In the genomic region with DNA sequence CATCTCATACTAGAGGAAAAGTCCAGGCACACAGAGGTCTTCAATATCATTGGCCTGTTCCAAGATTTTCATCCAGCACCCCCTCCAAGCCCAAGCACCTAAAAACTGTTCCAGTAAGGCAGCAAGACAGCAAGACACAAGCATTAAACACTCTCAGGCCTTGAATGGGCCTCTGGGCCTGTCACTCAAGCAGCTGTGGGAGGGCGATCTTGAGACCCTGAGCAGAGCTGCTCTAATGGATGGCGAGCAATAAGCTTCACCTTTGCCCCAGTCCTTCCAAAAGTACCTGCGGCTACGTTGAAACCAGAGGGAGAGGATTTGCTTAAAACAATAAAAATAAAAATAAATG, we compare ENCODE assay signal across 8 mouse cellular contexts.
DNase-seq lines count a peak whose midpoint lies in the region; ATAC-seq and TF ChIP-seq lines count a peak whose summit lies in the region.

No protein-coding gene starts in this region.

- H3K9ac ChIP-seq in lung, embryonic 14.5 days = peak overlapping the region; percentile 79
- H3K9ac ChIP-seq in hindbrain, embryonic 12.5 days = peak overlapping the region; percentile 59
- H3K9ac ChIP-seq in midbrain, embryonic 12.5 days (replicated peaks) = peak overlapping the region; percentile 69

- no peaks in the 10 kb centered on the region for H3K9me3 ChIP-seq in lung, embryonic 14.5 days (ENCODE audit: low read depth, low read length)
- no peaks in the 10 kb centered on the region for H3K9me3 ChIP-seq in hindbrain, embryonic 12.5 days (replicated peaks)
- H3K9me3 ChIP-seq in midbrain, embryonic 12.5 days = no peaks in the 10 kb centered on the region

- no peak for DNase-seq in lung, embryonic 14.5 days
- DNase-seq in lung, postnatal 4 days = no peak
- no peak for DNase-seq in left cerebral cortex, postnatal 36 days (ENCODE audit: low spot score in 2 of 2)
- DNase-seq in left cerebral cortex, adult 11 months (ENCODE audit: low spot score) = no peak
- no peak for DNase-seq in adrenal gland, postnatal 14 days

- peak overlapping the region; percentile 58 for H3K4me3 ChIP-seq in lung, embryonic 14.5 days (ENCODE audit: low read depth, low read length)
- peak overlapping the region; percentile 56 for H3K4me3 ChIP-seq in hindbrain, embryonic 12.5 days
- H3K4me3 ChIP-seq in midbrain, embryonic 12.5 days = peak overlapping the region; percentile 72

- H3K4me1 ChIP-seq in lung, embryonic 14.5 days (ENCODE audit: insufficient read depth) = no peaks in the 10 kb centered on the region
- peaks cover 2% of the 10 kb centered on the region; the same call in 1 of the 2 replicates for H3K4me1 ChIP-seq in hindbrain, embryonic 12.5 days
- H3K4me1 ChIP-seq in midbrain, embryonic 12.5 days = 0 out of 2 replicates have a peak, but pooled peaks cover 3% of the 10 kb centered on the region

- no peak for TF ChIP-seq CTCF in lung, embryonic 14.5 days (IDR thresholded peaks at IDR 0.05; ENCODE audit: low read depth)

- intact Hi-C loops in left cerebral cortex, postnatal 36 days (cut with DNase I) = loop anchor here (1.0 kb wide), 1 partner anchor 135 kb away; no protein-coding TSS in a partner anchor

- H3K27me3 ChIP-seq in lung, embryonic 14.5 days (ENCODE audit: insufficient read depth, low read length) = no peaks in the 10 kb centered on the region
- H3K27me3 ChIP-seq in hindbrain, embryonic 12.5 days = no peaks in the 10 kb centered on the region
- no peaks in the 10 kb centered on the region for H3K27me3 ChIP-seq in midbrain, embryonic 12.5 days

- peak overlapping the region; percentile 99 for H3K27ac ChIP-seq in lung, embryonic 14.5 days (ENCODE audit: low read depth)
- peak overlapping the region; percentile 94 for H3K27ac ChIP-seq in hindbrain, embryonic 12.5 days
- peak overlapping the region; percentile 94 for H3K27ac ChIP-seq in midbrain, embryonic 12.5 days (replicated peaks)

- peak; percentile 77 for ATAC-seq in lung, embryonic 14.5 days (ENCODE audit: insufficient read depth)
- 0 out of 2 replicates have a peak, but pooled peaks have one; percentile 26 for ATAC-seq in common myeloid progenitor, adult 5-6 weeks (replicated peaks; ENCODE audit: low read depth, poor library complexity, severe bottlenecking)
- ATAC-seq in hindbrain, embryonic 12.5 days (ENCODE audit: low FRiP score) = peak; percentile 83
- peak; percentile 83 for ATAC-seq in midbrain, embryonic 12.5 days (ENCODE audit: low FRiP score, low read depth)

- WGBS in lung, embryonic 14.5 days = 0% methylated on average over 4 of the region's 4 CpGs
- WGBS in hindbrain, embryonic 12.5 days = 1% methylated on average over 4 of the region's 4 CpGs
- 0% methylated on average over 4 of the region's 4 CpGs for WGBS in midbrain, embryonic 12.5 days

- H3K4me2 ChIP-seq in lung, embryonic 14.5 days = peak overlapping the region; percentile 71
- H3K4me2 ChIP-seq in hindbrain, embryonic 12.5 days (replicated peaks) = peak overlapping the region; percentile 61
- H3K4me2 ChIP-seq in midbrain, embryonic 12.5 days (replicated peaks) = peak overlapping the region; percentile 66

- no peaks in the 10 kb centered on the region for H3K36me3 ChIP-seq in lung, embryonic 14.5 days (ENCODE audit: insufficient read depth)
- H3K36me3 ChIP-seq in hindbrain, embryonic 12.5 days = no peaks in the 10 kb centered on the region
- no peaks in the 10 kb centered on the region for H3K36me3 ChIP-seq in midbrain, embryonic 12.5 days

Comparison
In these comparisons a context has a peak if more than half of its experiments do, and no peak if none do; other contexts are left out.
1. ATAC-seq: peak in every context shown above with its lines; median percentile 83 in hindbrain, embryonic 12.5 days; 83 in midbrain, embryonic 12.5 days; 77 in lung, embryonic 14.5 days; 26 in common myeloid progenitor, adult 5-6 weeks.